In genomic region chr9:103761151-103761571, GRCm38 (mm10) we compare ENCODE assay signal across 8 mouse cellular contexts. TPM values are rescaled to one million over a fixed set of nuclear protein-coding genes. Genes with fewer than 3 reads are reported as not detected.
DNase-seq lines count a peak whose midpoint lies in the region; ATAC-seq and TF ChIP-seq lines count a peak whose summit lies in the region.

No protein-coding gene starts in this region.

- WGBS in heart, embryonic 12.5 days = 2% methylated on average over 30 of the region's 30 CpGs
- WGBS in embryonic facial prominence, embryonic 14.5 days = 1% methylated on average over 21 of the region's 30 CpGs
- WGBS in intestine, postnatal 0 days = 1% methylated on average over 30 of the region's 30 CpGs
- WGBS in neural tube, embryonic 13.5 days = 1% methylated on average over 30 of the region's 30 CpGs

- 0 out of 2 replicates have a peak, but pooled peaks cover 2% of the 10 kb centered on the region for H3K36me3 ChIP-seq in heart, embryonic 12.5 days
- no peaks in the 10 kb centered on the region for H3K36me3 ChIP-seq in embryonic facial prominence, embryonic 14.5 days (ENCODE audit: control insufficient read depth, insufficient read depth, low read length)
- no peaks in the 10 kb centered on the region for H3K36me3 ChIP-seq in intestine, postnatal 0 days (ENCODE audit: control insufficient read depth, insufficient read depth)
- H3K36me3 ChIP-seq in neural tube, embryonic 13.5 days = no peaks in the 10 kb centered on the region

- H3K4me1 ChIP-seq in heart, embryonic 12.5 days (replicated peaks) = peaks cover 37% of the 10 kb centered on the region
- no peaks in the 10 kb centered on the region for H3K4me1 ChIP-seq in embryonic facial prominence, embryonic 14.5 days (ENCODE audit: control insufficient read depth, insufficient read depth, low read length)
- no peaks in the 10 kb centered on the region; the same call in 1 of the 2 replicates for H3K4me1 ChIP-seq in intestine, postnatal 0 days (replicated peaks; ENCODE audit: control insufficient read depth, insufficient read depth, low read length)
- H3K4me1 ChIP-seq in neural tube, embryonic 13.5 days (replicated peaks) = peaks cover 48% of the 10 kb centered on the region

- peak; percentile 19; the same call in 1 of the 2 replicates for ATAC-seq in heart, embryonic 12.5 days (ENCODE audit: insufficient number of reproducible peaks, low FRiP score)
- peak; percentile 20; the same call in 1 of the 2 replicates for ATAC-seq in embryonic facial prominence, embryonic 14.5 days (ENCODE audit: low read depth)
- peak; percentile 19; the same call in 1 of the 2 replicates for ATAC-seq in intestine, postnatal 0 days
- ATAC-seq in neural tube, embryonic 13.5 days (ENCODE audit: low read depth) = peak; percentile 54

- H3K9ac ChIP-seq in heart, embryonic 12.5 days = peak overlapping the region; percentile 96
- peak overlapping the region; percentile 66 for H3K9ac ChIP-seq in embryonic facial prominence, embryonic 14.5 days (ENCODE audit: low read depth, low read length)
- peak overlapping the region; percentile 17; the same call in 1 of the 2 replicates for H3K9ac ChIP-seq in intestine, postnatal 0 days (ENCODE audit: low read depth, low read length)
- H3K9ac ChIP-seq in neural tube, embryonic 13.5 days = peak overlapping the region; percentile 90

- H3K4me2 ChIP-seq in heart, embryonic 12.5 days = peak overlapping the region; percentile 82
- H3K4me2 ChIP-seq in embryonic facial prominence, embryonic 14.5 days (ENCODE audit: low read depth, low read length) = peak overlapping the region; percentile 95
- peak overlapping the region; percentile 89 for H3K4me2 ChIP-seq in intestine, postnatal 0 days (replicated peaks; ENCODE audit: low read depth)
- H3K4me2 ChIP-seq in neural tube, embryonic 13.5 days = peak overlapping the region; percentile 85

- no peak for TF ChIP-seq CTCF in intestine, postnatal 0 days (IDR thresholded peaks at IDR 0.05; ENCODE audit: low read depth)

- peak overlapping the region; percentile 61 for H3K27ac ChIP-seq in heart, embryonic 12.5 days (ENCODE audit: poor library complexity, severe bottlenecking)
- H3K27ac ChIP-seq in embryonic facial prominence, embryonic 14.5 days (replicated peaks; ENCODE audit: low read depth, low read length) = 0 out of 2 replicates have a peak overlapping the region, but pooled peaks have one; percentile 15
- no peak overlapping the region for H3K27ac ChIP-seq in intestine, postnatal 0 days (ENCODE audit: low read depth, low read length)
- H3K27ac ChIP-seq in neural tube, embryonic 13.5 days (replicated peaks) = peak overlapping the region; percentile 80

- peak overlapping the region; percentile 90 for H3K4me3 ChIP-seq in heart, embryonic 12.5 days
- H3K4me3 ChIP-seq in embryonic facial prominence, embryonic 14.5 days (ENCODE audit: low read depth, low read length) = peak overlapping the region; percentile 63
- peak overlapping the region; percentile 57 for H3K4me3 ChIP-seq in intestine, postnatal 0 days (ENCODE audit: low read depth, low read length)
- H3K4me3 ChIP-seq in neural tube, embryonic 13.5 days = peak overlapping the region; percentile 87

- H3K9me3 ChIP-seq in heart, embryonic 12.5 days (replicated peaks) = no peaks in the 10 kb centered on the region
- H3K9me3 ChIP-seq in embryonic facial prominence, embryonic 14.5 days (ENCODE audit: control insufficient read depth, low read length) = no peaks in the 10 kb centered on the region
- no peaks in the 10 kb centered on the region for H3K9me3 ChIP-seq in intestine, postnatal 0 days (ENCODE audit: control insufficient read depth)
- no peaks in the 10 kb centered on the region for H3K9me3 ChIP-seq in neural tube, embryonic 13.5 days

- no peaks in the 10 kb centered on the region for H3K27me3 ChIP-seq in heart, embryonic 12.5 days (replicated peaks)
- H3K27me3 ChIP-seq in embryonic facial prominence, embryonic 14.5 days (replicated peaks; ENCODE audit: control insufficient read depth, insufficient read depth, low read length) = peaks cover 26% of the 10 kb centered on the region
- H3K27me3 ChIP-seq in intestine, postnatal 0 days (replicated peaks; ENCODE audit: control insufficient read depth, insufficient read depth, low read length) = peaks cover 30% of the 10 kb centered on the region
- H3K27me3 ChIP-seq in neural tube, embryonic 13.5 days = peaks cover 18% of the 10 kb centered on the region

- DNase-seq in heart, adult 9 months (ENCODE audit: low spot score in 2 of 2) = no peak
- DNase-seq in ES-CJ7 (ENCODE audit: low read depth, low spot score) = peak; percentile 14
- DNase-seq in embryonic facial prominence, embryonic 14.5 days (ENCODE audit: low spot score) = no peak
- no peak for DNase-seq in adrenal gland, adult 8-10 months
- no peak for DNase-seq in left cerebral cortex, postnatal 36 days (ENCODE audit: low spot score in 2 of 2)

- intact Hi-C loops in left cerebral cortex, postnatal 36 days (cut with DNase I) = loop anchor here (2.0 kb wide), 1 partner anchor 270 kb away; no protein-coding TSS in a partner anchor

RNA-seq across cellular contexts. Expression of gene Tmem108, which starts 0.5 kb away (rescaled TPM):
- 97.5 and 105 TPM in 2 replicates for polyA plus RNA-seq in heart, embryonic 12.5 days (2016; fragmentation: Nextera tagmentation; extraction: Ambion mirVana)
- 9.9 and 11.6 TPM in 2 replicates for polyA plus RNA-seq in embryonic facial prominence, embryonic 14.5 days (2014; fragmentation: Nextera tagmentation; extraction: Ambion mirVana)
- 3.3 and 3.7 TPM in 2 replicates for polyA plus RNA-seq in intestine, postnatal 0 days (2015; fragmentation: Nextera tagmentation; extraction: Ambion mirVana)
- polyA plus RNA-seq in neural tube, embryonic 13.5 days (2015; fragmentation: Nextera tagmentation; extraction: Ambion mirVana) = 24.9 and 27.5 TPM in 2 replicates
- total RNA-seq in adrenal gland, adult 8-10 months (2022) = 1 to 10 TPM; 3.8 to 6.5 (median 5.1) TPM
- total RNA-seq in left cerebral cortex, postnatal 36 days (2021) = 10 to 100 TPM; 22.7 to 30.3 TPM

Comparison
In these comparisons a context has a peak if more than half of its experiments do, and no peak if none do; other contexts are left out.
1. H3K9ac ChIP-seq: peak in every context shown above with its lines; median percentile 96 in heart, embryonic 12.5 days; 90 in neural tube, embryonic 13.5 days; 66 in embryonic facial prominence, embryonic 14.5 days; 17 in intestine, postnatal 0 days.